Mouse (Mus musculus) cerebellum, adult 2 months (tissue): ENCODE measurements at regions not wholly inside any gene's neighbourhood (a gene's known extent, or its start where the extent isn't known, plus 50 kb on each side); places are given as distances from the start of the nearest gene placed in this dataset.

Source experiments
- DNase-seq, 2 experiments: peaks; one replicate each; pipeline ENCODE4 v3.0.0; 2021
- H3K27ac ChIP-seq: fragments of 200-500 bp; 2 replicates; pipeline ENCODE4 v1.5.1; 2012; ENCODE audit warnings: low read length, control low read depth, inconsistent platforms; ENCODE audit not compliant: insufficient read depth
- H3K27me3 ChIP-seq: fragments of 200-500 bp; 2 replicates; pipeline ENCODE4 v1.6.1; 2012; ENCODE audit warnings: inconsistent platforms, mild to moderate bottlenecking, low read length, moderate library complexity; ENCODE audit not compliant: control insufficient read depth, insufficient read depth
- H3K4me1 ChIP-seq: fragments of 200-500 bp; 2 replicates; pipeline ENCODE4 v1.6.1; 2011; ENCODE audit warnings: low read length; ENCODE audit not compliant: control insufficient read depth, insufficient read depth
- H3K4me3 ChIP-seq: fragments of 200-500 bp; replicated peaks from 2 replicates; pipeline ENCODE3; 2011; ENCODE audit warnings: mild to moderate bottlenecking, low read depth, low read length, control low read depth; ENCODE audit not compliant: insufficient read depth
- CTCF ChIP-seq: fragments of 200-500 bp; IDR thresholded peaks from 2 replicates; pipeline ENCODE4 v1.5.1; 2011; ENCODE audit warnings: low read depth, mild to moderate bottlenecking, control low read depth, low read length, moderate library complexity, borderline replicate concordance; ENCODE audit not compliant: insufficient read depth
- POLR2A ChIP-seq: fragments of 200-500 bp; IDR thresholded peaks from 2 replicates; pipeline ENCODE4 v1.6.1; 2011; ENCODE audit warnings: low read length, control low read depth, borderline replicate concordance; ENCODE audit not compliant: insufficient read depth
- WGBS: fragments of 180-500 bp; shearing (Covaris S2); methylation state at CpG from one replicate; pipeline ENCODE4 v1.1.7; 2018; 5-methylcytosine and 5-hydroxymethylcytosine counted together

DNA sequence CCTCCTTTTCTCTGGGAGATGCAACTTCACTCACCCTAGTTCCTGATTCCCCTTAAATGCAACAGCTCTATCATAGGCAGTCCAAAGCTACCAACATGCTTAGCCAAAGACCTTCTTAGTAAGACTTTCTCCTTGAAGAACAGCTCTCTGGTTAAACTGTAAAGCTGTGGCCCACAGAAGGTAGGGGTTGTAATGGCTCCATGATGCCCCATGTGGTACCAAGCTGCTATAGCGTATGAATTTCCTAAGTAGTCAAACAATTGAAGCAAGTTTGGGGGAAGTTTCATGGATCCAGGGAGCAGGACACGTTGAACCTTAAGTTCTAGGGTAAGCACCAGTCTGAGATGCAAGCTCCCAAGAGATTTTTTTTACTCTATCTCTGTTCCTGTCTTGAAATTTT is 236.1 kb upstream of the Irx5 start:
- WGBS, result 44% methylated on average over 2 of the region's 2 CpGs
- no peak overlapping the region for H3K4me3 ChIP-seq
- H3K4me1 ChIP-seq, result no peaks in the 10 kb centered on the region
- TF ChIP-seq CTCF (0 out of 2 replicates have a peak, but pooled peaks have one; percentile 8), POLR2A (no peak)
- H3K27ac ChIP-seq, result no peak overlapping the region
- DNase-seq, result no peak
- no peaks in the 10 kb centered on the region for H3K27me3 ChIP-seq

DNA sequence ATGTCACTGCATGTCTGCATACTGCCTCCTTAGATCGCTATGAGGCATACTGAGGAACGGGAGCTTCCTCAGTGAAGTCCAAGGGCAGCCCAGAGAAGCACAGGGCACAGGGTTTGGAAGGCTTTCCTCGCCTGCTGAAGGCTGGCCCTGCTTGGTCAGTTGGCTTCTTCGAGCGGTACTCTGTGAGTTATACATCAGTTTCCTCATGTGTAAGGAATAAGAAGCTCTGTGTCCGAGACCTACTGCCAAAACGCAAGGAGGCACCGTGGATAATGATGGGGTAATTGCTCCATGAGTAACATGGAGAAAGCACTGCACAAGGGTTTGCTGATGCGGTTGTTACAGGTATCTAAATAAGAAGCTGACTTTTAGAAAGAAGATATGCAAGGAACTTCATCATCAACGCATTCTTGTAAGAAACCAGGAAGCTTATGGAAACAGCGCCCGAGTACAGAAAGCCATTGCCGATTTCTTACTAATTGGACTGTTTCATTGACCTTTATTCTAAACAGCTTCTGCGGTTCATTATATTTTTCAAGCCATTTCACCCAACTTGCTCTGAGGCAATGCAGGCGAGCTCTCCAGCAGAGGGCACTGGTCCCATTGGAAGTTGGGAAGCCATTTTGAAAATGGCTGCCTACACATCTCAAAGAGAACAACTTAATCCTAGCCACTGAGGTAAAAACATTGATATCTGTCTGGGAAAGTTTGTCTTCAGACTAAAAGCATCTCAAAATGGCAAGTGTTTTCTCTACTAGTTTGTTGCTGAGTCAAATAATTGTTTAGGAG is 241.8 kb upstream of the Irx5 start:
- H3K4me3 ChIP-seq, result no peak overlapping the region
- DNase-seq, result no peak
- no peaks in the 10 kb centered on the region for H3K4me1 ChIP-seq
- H3K27ac ChIP-seq, result no peak overlapping the region
- TF ChIP-seq POLR2A, result no peak
- no peak for TF ChIP-seq CTCF
- 78% methylated on average over 15 of the region's 15 CpGs for WGBS
- no peaks in the 10 kb centered on the region; the same call in 1 of the 2 replicates for H3K27me3 ChIP-seq

DNA sequence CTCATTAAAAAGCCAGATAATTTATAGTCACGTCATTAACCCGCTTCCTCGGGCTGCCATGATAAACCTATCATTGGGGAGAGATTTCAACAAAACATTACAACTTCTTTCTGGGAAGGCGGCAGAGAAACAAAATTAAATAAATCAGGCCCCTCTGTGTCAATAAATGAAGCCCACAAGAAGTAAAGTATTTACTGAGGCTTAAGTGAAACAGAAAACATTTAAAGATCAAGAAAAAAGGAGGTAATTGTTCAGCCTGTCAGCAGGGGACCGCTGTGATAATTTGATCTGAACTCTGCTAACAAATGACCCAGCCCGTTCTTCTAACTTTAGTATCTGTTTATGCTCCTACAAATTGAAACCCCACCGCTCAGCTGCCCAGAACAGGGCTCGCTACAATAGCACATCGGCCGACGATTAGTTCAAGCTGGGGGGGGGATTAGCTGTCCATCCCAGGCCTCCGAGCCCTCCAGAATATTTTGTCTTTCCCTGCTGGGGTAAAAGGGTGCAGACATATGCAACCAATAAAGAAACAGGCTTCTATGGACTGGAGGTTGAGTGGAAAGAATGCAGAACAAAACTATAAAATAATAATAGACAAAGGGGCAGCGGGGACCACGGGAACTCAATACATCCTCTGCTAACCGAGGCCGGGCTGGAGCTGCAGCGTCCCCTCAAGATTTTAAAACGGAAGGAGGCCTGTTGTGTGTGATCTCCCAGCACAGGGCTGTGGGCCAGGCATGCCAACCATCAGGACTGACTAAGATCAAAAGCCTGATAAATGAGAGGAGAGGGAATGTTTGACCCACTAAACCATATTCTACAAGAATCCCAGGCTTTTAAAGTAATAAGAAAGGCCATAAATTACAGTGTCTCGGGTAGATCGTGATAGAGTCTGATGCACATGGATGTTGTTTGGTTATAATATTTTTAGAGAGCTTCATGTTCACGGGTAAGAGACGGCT is 242.8 kb upstream of the Irx5 start:
- DNase-seq, result no peak
- H3K4me1 ChIP-seq, result no peaks in the 10 kb centered on the region
- H3K4me3 ChIP-seq, result no peak overlapping the region
- 50% methylated on average over 22 of the region's 22 CpGs for WGBS
- H3K27ac ChIP-seq, result no peak overlapping the region
- TF ChIP-seq CTCF, result no peak
- no peak for TF ChIP-seq POLR2A
- H3K27me3 ChIP-seq, result no peaks in the 10 kb centered on the region; the same call in 1 of the 2 replicates

DNA sequence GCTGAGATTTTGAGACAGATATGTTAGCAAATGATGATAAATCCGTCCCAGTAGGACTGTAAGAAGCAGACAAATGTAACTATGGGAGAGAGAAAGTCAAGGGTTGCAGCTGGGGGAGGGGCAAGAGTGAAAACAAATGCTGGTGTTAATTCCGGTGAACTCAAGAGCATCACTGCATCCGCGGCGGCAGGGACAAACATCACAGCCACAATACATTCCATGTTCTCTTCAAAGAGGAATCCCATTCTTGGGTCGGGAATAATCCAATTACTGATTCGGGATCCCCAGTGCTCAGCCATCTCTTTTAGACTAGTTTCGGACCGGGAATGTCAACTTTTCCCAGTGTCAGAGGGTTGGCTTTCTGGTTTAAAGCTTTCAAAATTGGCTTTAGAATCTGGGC is 243.5 kb upstream of the Irx5 start:
- 32% methylated on average over 9 of the region's 9 CpGs for WGBS
- Histone ChIP-seq H3K4me1 (no peaks in the 10 kb centered on the region), H3K4me3 (no peak overlapping the region), H3K27ac (no peak overlapping the region), H3K27me3 (no peaks in the 10 kb centered on the region; the same call in 1 of the 2 replicates)
- no peak for DNase-seq
- TF ChIP-seq CTCF (no peak), POLR2A (no peak)

DNA sequence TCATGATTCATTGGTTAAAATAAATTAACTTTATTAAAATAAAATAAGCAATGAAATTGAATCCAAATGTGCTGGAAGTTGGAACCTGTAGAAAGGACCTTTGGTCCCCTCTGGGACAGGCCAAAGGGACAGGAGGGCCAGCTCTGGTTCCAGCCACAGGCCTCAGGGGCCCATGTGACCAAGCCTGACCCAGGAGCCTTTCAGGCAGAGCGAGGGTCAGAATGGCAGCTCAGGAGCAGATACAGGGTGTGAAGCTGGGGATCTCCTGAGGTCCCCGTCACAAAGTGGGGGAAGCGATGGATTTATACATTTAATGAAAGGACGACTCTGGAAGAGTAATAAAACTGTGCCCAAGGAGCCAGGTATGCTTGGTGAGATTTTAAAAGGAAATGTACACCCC is 244.0 kb upstream of the Irx5 start:
- Histone ChIP-seq H3K4me1 (no peaks in the 10 kb centered on the region), H3K27ac (no peak overlapping the region), H3K4me3 (no peak overlapping the region), H3K27me3 (no peaks in the 10 kb centered on the region; the same call in 1 of the 2 replicates)
- DNase-seq, result no peak
- WGBS, result 80% methylated on average over 4 of the region's 4 CpGs
- no peak for TF ChIP-seq POLR2A
- no peak for TF ChIP-seq CTCF

DNA sequence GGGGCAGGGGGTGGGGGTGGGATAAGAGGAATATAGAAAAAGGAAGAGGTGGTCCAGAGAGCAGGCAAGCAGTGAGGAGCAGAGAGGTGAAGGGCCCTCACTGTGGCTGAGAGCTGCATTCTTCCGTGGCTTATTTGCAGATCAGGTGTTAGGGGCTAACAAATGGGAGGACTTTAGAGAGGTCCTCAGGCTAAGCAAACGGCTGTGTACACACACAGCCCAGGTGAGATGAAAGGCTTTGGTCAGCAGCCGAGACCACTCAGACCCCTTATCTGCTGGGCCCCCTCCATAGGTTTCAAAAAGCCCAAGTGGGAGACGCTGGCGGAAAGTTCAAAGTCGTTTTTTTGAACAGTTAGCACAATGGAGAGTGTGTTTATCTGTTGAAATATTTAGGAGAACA is 252.9 kb upstream of the Irx5 start:
- H3K4me1 ChIP-seq, result no peaks in the 10 kb centered on the region
- TF ChIP-seq POLR2A, result no peak
- no peak for TF ChIP-seq CTCF
- DNase-seq, result no peak
- H3K4me3 ChIP-seq, result no peak overlapping the region
- H3K27ac ChIP-seq, result no peak overlapping the region
- no peaks in the 10 kb centered on the region for H3K27me3 ChIP-seq
- 75% methylated on average over 6 of the region's 6 CpGs for WGBS

DNA sequence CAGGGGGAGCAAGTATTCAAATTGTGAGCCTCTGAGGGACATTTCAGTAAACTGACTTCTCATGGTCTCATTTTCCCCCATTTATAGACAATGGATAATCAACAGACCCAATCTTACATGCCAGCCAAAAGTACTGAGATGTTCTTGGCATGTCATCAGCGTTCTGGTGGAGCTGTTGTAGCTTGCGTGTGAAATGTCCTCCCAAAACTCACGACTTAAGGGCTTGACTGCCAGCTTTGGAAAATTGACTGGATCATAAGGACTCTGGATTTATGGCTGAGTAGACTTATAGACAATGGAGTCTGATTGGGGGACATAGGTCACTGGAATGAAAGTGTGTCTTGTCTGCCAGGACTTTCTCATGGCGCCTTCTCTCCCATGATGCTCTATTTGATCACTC is 254.9 kb upstream of the Irx5 start:
- TF ChIP-seq POLR2A (no peak), CTCF (no peak)
- Histone ChIP-seq H3K4me3 (no peak overlapping the region), H3K27me3 (no peaks in the 10 kb centered on the region), H3K4me1 (no peaks in the 10 kb centered on the region), H3K27ac (no peak overlapping the region)
- DNase-seq, result no peak
- 51% methylated on average over 4 of the region's 4 CpGs for WGBS

DNA sequence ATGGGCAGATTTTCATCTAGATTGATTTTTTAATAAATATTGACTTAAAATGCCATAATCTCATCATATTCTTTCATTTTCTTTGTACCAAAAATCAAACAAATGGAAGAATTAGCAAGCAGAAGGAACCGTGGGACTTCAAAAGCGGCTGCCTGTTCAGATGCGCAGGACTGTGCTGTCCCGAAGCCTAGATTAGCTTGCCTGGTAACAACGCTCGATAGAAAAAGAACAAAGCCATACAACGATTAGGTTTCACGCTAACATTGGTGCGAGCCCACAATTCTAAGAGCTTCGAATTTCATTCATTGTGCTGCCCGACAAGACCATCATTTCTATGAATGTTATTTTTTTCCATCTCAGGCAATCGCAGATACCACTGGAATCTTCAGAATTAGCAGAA is 262.1 kb upstream of the Irx5 start:
- TF ChIP-seq CTCF (no peak), POLR2A (no peak)
- DNase-seq, result no peak
- Histone ChIP-seq H3K4me1 (no peaks in the 10 kb centered on the region), H3K4me3 (no peak overlapping the region), H3K27me3 (no peaks in the 10 kb centered on the region), H3K27ac (no peak overlapping the region)
- WGBS, result 27% methylated on average over 12 of the region's 12 CpGs
